Mouse (Mus musculus): ENCODE measurements around the gene Abcc2.

DNA sequence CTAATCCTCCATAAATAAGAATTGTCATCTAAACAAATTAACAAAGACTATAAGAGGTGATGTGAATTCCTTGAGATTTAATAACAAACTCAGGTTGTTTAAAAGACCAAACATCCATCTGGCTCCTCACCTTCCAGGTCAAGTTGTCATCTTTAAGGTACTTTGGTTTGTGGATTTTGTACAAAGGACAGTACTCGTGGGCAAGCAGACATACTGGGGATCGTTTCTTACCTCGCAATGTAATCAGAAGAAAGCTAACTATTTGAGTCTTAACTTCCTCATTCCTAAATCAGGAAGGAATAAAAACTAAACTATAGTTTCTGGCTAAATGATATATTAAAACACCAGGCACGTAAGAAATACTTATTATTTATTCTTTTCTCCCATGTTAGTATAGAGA is 11.4 kb upstream of the Abcc2 start:
- TF ChIP-seq CTCF (IDR thresholded peaks at IDR 0.05; ENCODE audit: control insufficient read depth, insufficient read depth, insufficient read length) = no peak
- TF ChIP-seq CEBPB (IDR thresholded peaks at IDR 0.05; ENCODE audit: low read depth) = no peak
- no peak for TF ChIP-seq MAX (IDR thresholded peaks at IDR 0.05)
- TF ChIP-seq USF1 (IDR thresholded peaks at IDR 0.05; ENCODE audit: low read depth) = no peak
- TF ChIP-seq MYOG (IDR thresholded peaks at IDR 0.05; ENCODE audit: control insufficient read depth, extremely low read depth, insufficient read length) = no peak
